Mouse (Mus musculus): ENCODE measurements around the gene Chid1.

DNA sequence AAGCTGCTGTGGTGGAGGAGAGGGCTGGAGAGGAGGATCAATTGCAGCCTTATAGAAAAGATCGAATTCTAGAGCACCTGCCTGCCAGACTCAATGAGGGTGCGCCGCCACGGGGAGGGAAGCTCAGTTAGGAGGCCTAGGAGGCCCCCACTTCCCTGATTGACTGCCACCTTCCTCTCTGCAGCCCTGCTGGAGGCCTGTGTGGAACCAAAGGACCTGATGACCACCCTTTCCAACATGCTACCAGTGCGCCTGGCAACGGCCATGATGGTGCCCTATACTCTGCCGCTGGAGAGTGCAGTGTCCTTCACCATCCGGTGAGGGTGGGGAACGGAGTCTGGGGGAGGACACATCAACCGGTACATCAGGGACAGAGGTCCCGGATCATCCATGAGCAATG is 81.0 kb downstream of the Chid1 start:
- TF ChIP-seq POLR2A (IDR thresholded peaks at IDR 0.05; ENCODE audit: insufficient read length, low read depth): no peak
- TF ChIP-seq REST (IDR thresholded peaks at IDR 0.05; ENCODE audit: insufficient read depth, insufficient read length): no peak
- TF ChIP-seq MAX (IDR thresholded peaks at IDR 0.05; ENCODE audit: low read depth): no peak
- TF ChIP-seq USF1 (IDR thresholded peaks at IDR 0.05; ENCODE audit: low read depth): no peak
- TF ChIP-seq POLR2AphosphoS2 (IDR thresholded peaks at IDR 0.05; ENCODE audit: insufficient read length, low read depth): no peak
- no peak for TF ChIP-seq E2F4 (IDR thresholded peaks at IDR 0.05; ENCODE audit: insufficient read depth)
- TF ChIP-seq TCF12 (IDR thresholded peaks at IDR 0.05; ENCODE audit: insufficient read depth, poor library complexity, severe bottlenecking): no peak
- TF ChIP-seq CEBPB (IDR thresholded peaks at IDR 0.05; ENCODE audit: insufficient read depth, poor library complexity, severe bottlenecking): no peak
- TF ChIP-seq MYOD1 (IDR thresholded peaks at IDR 0.05; ENCODE audit: control insufficient read depth in 1 of 3, insufficient read length in 2 of 3, low read depth in 2 of 3): no peak
- TF ChIP-seq MYOG (IDR thresholded peaks at IDR 0.05; ENCODE audit: control insufficient read depth in 1 of 3, insufficient read depth in 1 of 3, insufficient read length in 2 of 3, low read depth in 2 of 3): no peak
- TF ChIP-seq TCF3 (IDR thresholded peaks at IDR 0.05; ENCODE audit: insufficient read length, low read depth): no peak

Measured in myocyte (in vitro differentiated cells).